Mouse (Mus musculus) lung, postnatal 14 days (tissue): ENCODE data around the gene Glb1.
A peak's percentile ranks its signal among the peaks of the same experiment; 100 is the strongest.

Source experiments
- DNase-seq: peaks from one replicate; pipeline ENCODE4 v3.0.0; 2021

The Glb1 gene

DNA sequence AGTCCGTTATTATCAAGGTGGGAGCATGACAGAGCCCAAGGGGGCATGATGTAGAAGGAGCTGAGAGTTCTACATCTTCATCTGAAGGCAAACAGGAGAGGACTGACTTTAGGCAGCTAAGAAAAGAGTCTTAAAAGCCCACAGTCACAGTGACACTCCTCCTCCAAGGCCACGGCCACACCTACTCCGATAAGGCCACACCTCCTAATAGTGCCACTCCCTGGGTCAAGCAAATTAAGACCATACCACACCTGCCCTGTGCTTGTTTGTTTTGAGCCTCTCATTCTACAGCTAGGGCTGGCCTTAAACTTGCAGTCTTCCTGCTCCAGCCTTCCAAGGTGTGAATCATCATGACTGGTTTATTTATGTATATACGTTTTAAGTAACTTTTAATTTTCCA is 5.6 kb upstream of the Glb1 start:
- DNase-seq = no peak

DNA sequence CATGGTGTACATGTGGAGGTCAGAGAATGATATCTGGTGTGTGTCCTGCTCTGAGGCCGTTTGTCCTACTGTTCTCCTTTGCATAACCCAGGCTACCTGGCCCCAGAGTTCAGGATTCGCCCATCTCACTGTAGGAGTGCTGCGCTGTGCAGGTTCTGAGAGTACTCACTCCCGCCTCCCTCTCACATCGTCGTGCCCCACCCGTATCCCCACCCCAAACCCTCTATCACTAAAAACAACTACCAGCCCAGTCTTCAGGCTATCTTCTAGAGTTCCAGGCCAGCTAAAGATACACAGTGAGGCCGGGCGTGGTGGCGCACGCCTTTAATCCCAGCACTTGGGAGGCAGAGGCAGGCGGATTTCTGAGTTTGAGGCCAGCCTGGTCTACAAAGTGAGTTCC is 1.2 kb upstream of the Glb1 start:
- DNase-seq = no peak

DNA sequence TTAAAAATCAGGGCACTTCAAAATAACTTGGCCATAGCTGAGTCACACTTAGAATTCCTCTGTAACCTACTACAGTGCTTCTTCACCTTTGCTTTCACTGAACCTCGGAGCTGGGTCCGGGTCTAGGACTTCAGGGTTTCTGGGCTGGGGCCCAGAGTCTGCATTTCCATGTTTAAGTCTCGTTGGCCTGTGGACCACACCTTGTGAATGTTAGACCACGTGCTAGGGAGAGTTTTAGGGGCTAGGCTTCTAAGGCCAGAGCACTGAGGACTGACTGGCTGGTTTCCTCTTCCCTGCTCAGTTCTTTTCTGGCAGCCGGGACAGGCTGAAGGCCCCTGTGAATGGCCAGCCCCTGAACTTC is 308 bp upstream of the Glb1 start:
- DNase-seq = no peak

DNA sequence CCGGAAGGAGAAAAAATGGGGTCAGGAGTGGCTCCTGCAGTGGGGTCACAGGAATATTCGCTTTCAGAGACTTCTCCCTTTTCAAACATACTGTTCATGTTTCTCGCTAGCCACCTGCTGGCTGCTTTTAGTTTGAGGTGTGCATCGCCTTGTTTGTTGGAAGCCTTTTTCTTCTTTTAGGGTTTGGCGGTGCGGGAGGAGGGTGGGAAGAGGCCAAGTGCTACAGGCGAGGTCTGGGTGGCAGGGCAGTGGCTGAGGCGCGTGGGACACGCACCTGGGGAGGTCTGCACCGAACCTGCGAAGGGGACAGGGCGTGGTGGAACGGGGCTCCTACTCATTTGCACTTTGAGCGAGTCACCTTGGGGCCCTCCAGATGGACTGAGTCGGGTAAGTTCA is 807 bp downstream of the Glb1 start:
- DNase-seq = no peak

DNA sequence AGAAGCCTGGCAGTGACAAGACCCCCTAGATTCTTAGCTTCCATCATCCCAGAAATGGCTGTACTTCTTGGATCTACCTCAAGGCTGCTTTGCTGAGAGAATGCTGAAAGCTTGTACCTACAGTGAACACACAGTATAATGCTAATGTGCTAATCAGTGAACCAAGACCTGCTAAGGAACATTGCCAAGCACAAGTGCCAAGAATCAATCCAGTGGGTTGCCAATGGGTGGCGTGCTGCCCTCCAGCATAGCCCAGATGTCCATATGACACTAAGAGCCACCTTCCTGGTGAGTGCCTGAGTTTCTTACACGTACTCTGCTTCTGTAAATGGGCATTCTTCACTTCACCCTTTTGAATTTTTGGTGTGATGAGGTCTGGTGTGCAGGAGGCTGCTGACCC is 6.8 kb downstream of the Glb1 start:
- DNase-seq = no peak

DNA sequence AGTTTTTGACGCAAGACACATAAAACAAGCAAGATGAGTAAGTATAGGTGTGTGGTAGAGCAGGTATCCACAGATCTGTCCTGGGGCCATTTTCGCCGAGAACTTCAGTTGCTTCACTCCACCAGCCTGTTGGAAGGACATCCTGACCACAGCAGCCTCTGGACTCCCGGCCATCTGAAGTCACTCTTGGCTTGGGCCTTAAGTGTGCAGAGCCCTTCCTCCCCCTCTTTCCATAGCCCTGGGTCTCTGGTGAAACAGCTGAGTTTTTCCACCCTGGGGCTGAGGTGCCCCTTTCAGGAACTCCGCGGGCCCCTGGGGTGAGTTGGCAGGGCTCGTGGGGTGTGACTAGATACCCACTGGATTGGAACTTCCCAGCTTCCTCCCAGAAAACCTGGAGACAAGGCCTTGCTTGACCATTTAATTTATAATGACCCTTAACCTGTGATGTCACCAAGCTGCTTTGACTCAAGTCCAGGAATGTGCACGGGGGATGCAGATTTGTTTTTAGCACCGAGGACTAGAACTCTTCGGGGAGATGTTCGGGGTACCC is 9.5 kb downstream of the Glb1 start:
- DNase-seq = no peak

DNA sequence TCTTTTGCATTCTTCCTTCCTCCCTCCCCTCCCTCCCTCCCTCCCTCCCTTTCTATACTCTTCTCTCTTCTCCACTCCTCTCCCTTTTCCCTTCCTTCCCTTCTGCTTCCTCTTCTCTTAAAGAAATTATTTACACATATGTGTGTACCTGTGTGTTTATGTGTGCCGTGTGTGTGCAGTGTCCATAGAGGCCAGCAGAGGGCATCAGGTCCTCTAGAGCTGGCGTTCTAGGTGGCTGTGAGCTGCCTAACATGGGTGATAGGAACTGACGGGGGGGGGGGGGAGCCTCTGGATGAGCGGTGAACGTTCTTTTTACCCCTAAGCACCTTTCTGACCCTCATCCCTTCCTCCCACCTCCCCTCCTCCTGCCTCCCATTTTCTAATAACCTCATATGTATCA is 10.4 kb downstream of the Glb1 start:
- DNase-seq = no peak

DNA sequence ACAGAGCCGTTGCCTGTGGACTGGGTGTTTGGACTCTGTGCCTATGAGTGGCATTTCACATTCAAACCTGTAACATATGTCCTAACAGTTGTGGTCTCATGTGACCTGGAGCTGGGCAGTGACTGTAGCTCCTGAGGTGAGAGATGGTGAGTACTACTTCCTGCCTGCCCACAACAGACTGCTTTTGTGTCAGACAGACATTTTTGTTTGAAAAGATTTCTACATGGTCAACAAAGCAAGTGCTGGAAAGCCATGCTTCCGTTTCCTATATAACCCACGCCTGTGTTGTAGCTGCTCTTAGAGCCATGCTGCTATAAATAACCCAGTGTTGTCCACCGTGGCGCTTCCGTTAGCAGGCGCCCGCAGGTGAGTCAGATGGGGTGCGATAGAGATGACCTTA is 11.5 kb downstream of the Glb1 start:
- DNase-seq = no peak

DNA sequence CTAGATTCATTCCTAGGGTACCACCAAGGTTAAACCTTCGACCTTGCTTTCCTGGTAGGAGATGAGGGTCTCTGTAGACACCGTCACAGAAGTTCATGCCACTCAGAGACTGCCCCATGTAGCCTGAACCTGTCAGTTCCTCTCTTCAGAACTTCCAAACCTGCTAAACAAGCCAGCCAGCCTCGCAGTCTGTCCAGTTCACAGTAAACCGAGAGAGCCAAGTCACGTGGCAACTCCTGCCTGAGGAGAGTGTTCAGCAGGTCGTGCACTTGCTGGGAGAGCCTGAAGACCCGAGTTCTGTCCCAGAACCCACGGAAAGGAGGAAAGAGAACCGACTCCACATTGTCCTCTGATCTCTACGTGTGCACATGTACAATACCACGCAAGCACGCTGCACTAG is 13.0 kb downstream of the Glb1 start:
- no peak for DNase-seq

DNA sequence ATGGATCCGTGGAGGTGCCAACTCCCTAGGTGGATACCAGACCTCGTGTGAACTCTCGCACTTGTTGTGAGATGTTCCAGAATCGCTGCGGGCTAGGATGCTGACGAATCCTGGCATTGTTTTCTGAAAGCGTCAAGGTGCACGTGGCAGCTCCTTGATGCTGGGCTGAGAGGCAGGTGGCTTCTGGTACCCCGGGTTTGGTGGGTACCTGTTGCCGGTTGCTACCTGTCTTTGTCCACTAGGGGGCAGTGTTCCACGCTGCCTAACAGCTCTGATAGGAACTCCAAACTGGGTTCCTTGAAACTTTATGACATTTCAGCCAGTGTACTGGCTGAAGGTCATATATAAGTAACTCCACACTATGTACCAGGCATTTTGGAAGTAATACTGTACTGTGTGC is 14.8 kb downstream of the Glb1 start:
- peak; percentile 57 for DNase-seq

DNA sequence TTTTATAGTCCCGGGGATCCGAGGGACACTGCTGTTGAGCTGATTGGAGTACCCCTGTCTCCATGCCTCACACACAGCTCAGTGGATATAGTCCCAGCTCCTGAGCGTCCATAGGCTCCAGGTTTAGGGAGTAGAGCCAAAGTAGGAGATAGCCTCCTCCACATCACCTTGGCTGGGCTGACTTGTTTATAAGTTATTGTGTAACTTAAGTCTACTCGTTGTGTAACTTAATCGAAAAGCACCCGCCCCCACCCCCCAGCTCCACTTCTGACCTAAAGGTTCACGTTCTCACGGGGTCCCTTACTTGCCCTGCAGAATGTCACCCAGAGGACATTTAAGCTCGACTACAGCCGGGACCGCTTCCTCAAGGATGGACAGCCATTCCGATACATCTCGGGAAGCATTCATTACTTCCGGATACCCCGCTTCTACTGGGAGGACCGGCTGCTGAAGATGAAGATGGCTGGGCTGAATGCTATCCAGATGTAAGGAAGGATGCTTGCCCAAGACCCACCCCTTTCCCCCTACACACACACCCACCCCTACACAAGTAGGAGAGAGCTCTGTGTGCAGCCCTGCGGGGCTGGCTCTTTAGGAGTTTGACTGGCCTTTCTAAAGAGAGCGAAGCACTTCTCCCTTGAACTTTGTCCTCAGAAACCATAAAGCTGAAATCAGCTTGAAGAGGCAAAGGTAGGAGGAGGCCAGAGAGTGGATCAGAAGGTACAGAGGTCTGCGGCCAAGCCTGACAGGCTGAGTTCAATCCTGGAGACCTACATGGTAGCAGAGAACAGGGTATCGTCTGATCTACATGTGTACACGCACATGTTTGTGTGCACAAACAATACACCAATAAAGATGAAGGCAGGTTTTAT is 16.0 kb downstream of the Glb1 start:
- no peak for DNase-seq

DNA sequence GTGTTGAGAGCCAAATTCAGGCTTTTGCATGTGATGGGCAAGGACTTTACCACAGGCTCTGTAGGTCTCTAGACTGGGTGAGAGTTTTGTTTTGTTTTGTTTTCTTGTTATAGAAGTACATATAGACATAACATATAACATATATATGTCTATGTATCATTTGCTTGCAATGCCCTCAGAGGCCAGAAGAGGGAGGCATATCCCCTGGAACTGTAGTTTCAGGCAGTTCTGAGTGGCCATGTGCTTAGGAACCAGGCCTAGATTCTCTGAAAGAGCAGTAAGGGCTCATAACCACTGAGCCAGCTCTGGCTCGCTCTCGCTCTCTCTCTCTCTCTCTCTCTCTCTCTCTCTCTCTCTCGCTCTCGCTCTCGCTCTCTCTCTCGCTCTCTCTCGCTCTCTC is 17.3 kb downstream of the Glb1 start:
- DNase-seq = peak; percentile 68

DNA sequence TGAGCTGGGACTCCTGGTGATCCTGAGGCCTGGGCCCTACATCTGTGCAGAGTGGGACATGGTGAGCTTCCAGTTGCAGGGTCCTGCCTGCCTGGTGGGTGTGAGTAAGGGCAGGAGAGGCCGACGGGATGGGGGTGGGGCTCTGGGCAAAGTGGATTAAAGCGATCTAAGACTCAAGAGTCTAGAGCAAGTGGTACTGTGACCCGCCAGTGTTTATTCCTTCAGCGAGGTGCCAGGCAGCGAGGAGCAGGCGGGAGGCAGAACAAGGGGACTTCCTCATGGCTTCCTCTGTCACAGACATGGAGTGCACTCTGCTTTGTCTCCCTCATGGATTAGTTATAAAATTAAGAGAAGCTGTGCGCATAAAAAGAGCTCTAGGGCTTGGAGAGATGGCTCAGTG is 19.6 kb downstream of the Glb1 start:
- no peak for DNase-seq

DNA sequence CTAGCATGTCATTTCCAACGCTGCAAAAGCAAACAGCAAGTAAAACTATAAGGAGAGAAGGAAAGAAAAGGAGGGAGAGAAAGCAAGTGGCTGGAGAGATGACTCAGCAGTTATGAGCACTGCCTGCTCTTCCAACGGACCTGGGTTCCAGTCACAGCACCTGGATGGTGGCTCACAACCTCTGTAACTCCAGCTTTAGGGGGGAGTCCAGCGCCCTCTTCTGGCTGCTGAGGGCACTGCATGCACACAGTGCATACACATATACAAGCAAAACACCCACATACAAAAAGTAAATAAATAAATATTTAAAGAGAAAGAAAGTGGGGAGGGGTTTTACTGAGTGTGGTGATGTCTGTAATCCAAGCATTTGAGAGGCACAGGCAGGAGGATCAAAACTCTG is 20.2 kb downstream of the Glb1 start:
- DNase-seq = no peak

DNA sequence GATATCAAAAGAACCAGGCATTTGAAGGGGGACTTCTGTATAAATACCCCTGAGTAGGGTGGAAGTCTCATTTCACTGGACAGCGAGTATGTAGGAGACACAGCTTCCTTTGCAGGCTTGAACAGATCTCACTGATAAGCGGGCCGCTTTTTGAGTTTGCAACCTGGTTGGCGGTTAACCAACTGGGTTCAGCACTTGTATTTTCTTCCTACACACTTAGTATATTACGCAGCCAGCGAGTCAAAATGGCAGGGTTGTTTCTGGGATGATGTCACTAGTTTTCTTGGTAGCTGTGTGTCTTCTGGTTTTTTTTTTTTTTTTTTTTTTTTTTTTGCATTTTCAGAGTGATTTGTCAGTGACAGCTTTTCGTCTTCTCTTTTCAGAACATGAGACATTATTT is 20.9 kb downstream of the Glb1 start:
- no peak for DNase-seq

DNA sequence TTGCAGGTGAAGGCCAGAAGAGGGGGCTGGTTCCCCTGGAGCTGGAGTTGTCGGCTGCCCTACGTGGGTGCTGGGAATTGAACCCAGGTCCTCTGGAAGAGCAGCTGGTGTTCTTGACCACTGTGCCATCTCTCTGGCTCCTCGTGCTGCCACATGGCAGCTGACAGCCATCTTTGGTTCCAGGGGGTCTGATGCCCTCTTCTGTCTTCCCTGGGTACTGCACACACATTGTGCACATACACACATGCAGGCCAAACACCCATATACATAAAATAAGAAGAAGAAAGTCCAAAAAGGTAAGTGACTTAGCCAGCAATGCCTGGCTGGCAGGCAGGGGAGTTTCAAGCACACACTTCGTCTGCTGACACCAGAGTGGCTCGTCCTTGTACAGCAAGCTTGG is 24.7 kb downstream of the Glb1 start:
- DNase-seq = no peak

DNA sequence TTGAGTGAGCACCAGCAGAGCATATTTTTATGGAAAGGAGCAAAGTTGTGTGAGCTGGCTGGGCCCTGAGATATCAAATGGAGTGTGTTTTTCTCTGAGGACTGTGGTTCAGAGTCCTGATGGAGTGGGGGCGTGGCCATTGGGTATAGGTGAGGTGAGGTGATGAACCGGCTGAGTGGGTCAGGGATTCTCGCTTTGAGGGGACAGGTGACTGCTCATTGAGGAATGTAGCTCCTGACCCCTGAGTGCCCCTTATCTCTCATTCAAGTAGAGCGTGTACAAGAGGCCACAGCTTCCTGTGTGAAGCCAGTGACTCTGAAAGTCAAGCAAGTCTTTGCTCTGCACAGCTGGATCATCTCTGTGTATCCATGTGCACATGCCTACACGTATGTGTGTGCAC is 25.3 kb downstream of the Glb1 start:
- DNase-seq = no peak

DNA sequence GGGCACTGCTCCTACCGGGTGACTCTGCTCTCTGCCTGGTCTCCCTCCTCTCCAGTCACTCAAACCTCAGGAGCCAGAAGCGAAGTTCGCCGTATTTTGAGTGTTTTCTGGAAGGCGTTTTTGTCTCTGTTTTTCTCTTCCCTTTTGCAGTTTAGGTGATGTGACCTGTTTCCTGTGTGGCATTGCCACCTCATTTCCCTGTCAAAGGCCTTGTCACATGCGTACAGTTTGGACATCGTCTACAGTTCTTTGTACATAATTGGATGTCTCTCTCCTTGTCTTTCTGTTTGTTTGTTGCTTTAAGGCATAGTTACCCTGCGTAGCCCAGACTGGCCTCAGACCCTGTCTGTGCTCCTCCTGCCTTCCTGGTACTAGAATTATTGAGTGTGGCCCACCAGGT is 26.5 kb downstream of the Glb1 start:
- no peak for DNase-seq

DNA sequence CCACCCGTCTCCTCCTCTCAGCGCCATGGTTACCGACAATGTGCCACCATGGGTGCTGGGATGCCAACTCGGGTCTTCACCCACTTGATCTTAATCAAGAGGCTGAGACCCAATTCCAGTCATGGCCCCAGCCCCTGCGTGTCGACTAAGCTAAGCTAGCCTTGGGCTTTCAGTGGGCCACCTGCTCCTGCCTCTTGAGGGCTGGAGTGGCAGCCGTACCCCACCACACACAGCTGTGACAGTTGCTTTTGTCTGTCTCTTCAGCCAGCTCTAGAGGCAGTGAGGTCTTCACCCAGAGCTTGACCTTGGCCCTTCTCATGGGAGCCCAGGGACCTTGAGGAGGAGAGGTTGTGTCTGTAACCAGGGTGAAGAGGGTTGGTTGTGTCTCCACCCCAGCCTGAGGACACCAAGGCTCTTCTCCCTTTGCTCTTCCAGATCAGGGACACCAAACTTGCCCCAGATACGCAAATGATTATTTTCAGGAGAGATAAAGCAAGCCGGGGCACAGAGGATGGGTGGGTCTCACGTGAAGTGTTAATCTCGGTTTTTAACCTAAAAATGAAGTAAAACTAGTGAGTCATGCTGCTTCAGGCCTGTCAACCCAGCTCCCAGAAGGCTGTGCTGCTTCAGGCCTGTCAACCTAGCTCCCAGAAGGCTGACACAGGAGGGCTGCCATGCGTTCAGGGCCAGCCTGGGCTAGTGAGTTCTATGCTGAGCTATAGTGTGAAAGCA is 27.4 kb downstream of the Glb1 start:
- no peak for DNase-seq

DNA sequence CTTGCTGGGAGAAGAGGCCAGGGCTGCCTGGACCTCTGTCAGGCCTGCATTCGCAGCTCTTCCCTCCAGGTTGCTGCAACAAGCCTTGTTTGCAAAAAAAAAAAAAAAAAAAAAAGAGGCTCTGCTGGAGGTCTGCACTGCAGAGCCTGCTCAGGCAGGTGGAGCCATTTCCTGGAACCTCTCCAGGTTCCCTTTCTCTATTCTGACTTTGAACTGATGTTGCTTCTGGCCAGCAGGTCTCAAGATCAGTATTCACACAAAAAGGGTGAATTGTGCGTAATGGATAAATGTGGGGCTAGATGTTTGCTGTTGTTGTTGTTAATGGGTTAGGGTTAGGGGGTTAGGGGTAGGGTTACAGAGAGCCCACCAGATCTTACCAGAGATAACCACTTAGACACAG is 34.8 kb downstream of the Glb1 start:
- no peak for DNase-seq

DNA sequence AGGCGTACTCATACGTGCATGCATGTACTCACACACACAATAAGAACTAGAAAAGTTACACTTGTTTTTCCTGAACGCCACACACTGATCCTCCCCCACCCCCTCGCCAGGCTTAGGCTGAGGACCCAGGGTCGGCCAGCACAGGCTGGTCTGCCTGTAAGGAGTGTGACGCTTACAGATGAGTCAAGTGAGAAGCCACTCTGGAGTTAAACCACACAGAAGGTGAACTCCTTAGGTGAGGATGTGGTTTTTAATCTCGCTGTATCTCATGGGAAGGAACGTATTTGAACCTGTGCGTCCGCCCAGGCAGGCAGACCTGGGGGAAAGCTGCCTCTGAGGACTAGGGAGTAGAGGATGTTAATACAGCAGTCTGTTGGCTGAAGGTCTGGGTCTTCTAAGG is 39.7 kb downstream of the Glb1 start:
- DNase-seq = no peak

DNA sequence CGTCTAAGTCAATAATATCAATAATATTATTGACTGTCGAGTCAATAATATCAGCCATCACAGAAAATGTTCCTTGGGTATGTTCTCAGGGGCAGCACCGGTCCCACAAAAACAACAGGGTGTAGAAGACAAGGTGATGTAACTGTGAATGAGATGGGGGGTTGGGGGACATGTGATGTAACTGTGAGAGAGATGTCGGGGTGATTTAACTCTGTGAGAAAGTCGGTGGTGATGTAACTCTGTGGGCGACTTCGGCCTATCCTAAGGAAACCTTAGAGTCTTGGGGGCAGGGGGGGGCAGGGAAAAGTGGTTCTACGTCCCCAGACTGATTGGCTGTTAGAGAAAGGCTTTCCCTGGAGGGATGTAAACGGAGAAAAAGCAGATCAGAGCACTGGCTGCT is 41.3 kb downstream of the Glb1 start:
- DNase-seq = no peak

DNA sequence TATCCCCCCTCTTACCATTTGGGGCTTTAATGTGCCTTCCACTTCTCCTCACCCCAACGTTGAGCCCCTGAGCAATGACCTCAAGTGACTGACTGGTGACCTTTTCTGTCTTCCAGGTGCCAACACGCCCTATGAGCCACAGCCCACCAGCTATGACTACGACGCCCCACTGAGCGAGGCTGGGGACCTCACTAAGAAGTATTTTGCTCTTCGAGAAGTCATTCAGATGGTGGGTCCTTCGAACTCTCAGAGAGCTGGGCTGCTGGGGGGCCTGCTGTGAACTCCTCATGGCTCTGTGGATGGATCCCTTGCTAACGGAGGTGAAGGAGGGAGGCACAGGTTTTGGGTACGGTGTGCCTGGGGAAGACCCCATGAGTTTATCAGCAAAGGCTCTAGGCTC is 42.0 kb downstream of the Glb1 start:
- no peak for DNase-seq

DNA sequence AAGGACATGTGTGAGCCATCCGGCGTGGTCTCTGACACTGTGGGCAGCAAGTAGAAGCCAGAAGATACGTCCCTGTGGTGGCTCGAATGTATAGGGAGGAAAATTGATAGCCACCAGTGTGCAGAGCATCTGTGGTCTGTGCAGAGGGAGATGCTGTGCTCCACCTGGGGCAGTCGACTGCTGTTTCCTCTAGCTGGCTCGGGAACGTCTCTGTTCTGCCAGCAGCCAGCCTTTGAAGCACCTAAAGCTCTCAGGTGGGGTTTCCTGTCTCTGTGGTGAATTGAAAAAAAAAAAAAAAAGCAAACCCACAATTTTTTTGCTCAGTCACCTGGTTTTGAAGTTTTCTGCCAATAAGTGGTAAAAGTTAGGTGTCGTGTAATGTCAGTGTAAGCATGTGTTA is 42.5 kb downstream of the Glb1 start:
- DNase-seq = no peak

DNA sequence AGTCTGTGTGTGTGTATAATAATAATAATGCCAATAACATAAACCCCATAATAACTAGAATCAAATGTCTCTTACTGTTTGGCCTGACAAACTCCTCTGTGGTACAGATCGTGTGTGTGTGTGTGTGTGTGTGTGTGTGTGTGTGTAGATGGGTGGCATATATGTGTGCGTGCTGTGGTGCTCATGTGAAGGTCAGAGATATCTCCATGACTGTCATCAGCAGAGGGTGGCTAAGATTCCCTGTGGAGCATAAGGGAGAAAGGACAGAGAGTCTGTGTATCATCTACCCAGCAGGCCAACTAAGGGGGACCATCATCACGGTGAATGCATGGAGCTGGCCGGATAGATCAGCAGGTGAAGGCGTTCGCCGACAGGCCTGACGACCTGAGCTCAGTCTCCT is 46.0 kb downstream of the Glb1 start:
- DNase-seq = no peak
